Mouse (Mus musculus): Measurements from ENCODE around the gene Ttll1. TPM values are rescaled to one million over a fixed set of nuclear protein-coding genes. Genes with fewer than 3 reads are reported as not detected.
A peak's percentile ranks its signal among the peaks of the same experiment; 100 is the strongest.
"Not testable (repeated sequence)": the region's sequence is repeated elsewhere in the genome, so short reads cannot be mapped to it uniquely, and the experiment has no call there.

Gene Ttll1
- polyA plus RNA-seq, 1 experiment: not detected

GRCm38 (mm10) chr15:83466331-83466730, 44.4 kb downstream of the Ttll1 start:
- 81% methylated on average over 4 of the region's 4 CpGs for WGBS
- Histone ChIP-seq H3K27ac (ENCODE audit: insufficient read depth, low read depth, low read length) (no peak overlapping the region), H3K4me3 (ENCODE audit: insufficient read depth, low read depth, low read length) (no peak overlapping the region), H3K4me1 (ENCODE audit: control insufficient read depth, insufficient read depth, low read length) (peaks cover 26% of the 10 kb centered on the region)
- TF ChIP-seq POLR2A (IDR thresholded peaks at IDR 0.05; ENCODE audit: insufficient read depth, low read depth, low read length): no peak
- TF ChIP-seq CTCF (IDR thresholded peaks at IDR 0.05; ENCODE audit: insufficient read depth, low read depth, low read length): no peak

GRCm38 (mm10) chr15:83464905-83465650, 45.6 kb downstream of the Ttll1 start:
- Histone ChIP-seq H3K27ac (ENCODE audit: insufficient read depth, low read depth, low read length) (no peak overlapping the region), H3K4me3 (ENCODE audit: insufficient read depth, low read depth, low read length) (peak overlapping the region; percentile 61; the same call in 1 of the 2 replicates), H3K4me1 (ENCODE audit: control insufficient read depth, insufficient read depth, low read length) (peaks cover 21% of the 10 kb centered on the region)
- TF ChIP-seq CTCF (IDR thresholded peaks at IDR 0.05; ENCODE audit: insufficient read depth, low read depth, low read length): no peak
- no peak for TF ChIP-seq POLR2A (IDR thresholded peaks at IDR 0.05; ENCODE audit: insufficient read depth, low read depth, low read length)
- WGBS: 76% methylated on average over 19 of the region's 19 CpGs

GRCm38 (mm10) chr15:83464083-83464904, 46.4 kb downstream of the Ttll1 start, which contains the start of gene Pacsin2:
TSS of gene Pacsin2 (minus strand) at chr15:83464606.
- peaks cover 15% of the 10 kb centered on the region for H3K4me1 ChIP-seq (ENCODE audit: control insufficient read depth, insufficient read depth, low read length)
- peak within 1 kb of the TSS; percentile 10; the same call in 1 of the 2 replicates for H3K27ac ChIP-seq (ENCODE audit: insufficient read depth, low read depth, low read length)
- H3K4me3 ChIP-seq (ENCODE audit: insufficient read depth, low read depth, low read length): peak within 1 kb of the TSS; percentile 61
- WGBS: under 1% methylated on average over 78 of the region's 88 CpGs
- no peak for TF ChIP-seq CTCF (IDR thresholded peaks at IDR 0.05; ENCODE audit: insufficient read depth, low read depth, low read length)
- TF ChIP-seq POLR2A (IDR thresholded peaks at IDR 0.05; ENCODE audit: insufficient read depth, low read depth, low read length): peak; percentile 78

GRCm38 (mm10) chr15:83463369-83464082, 47.2 kb downstream of the Ttll1 start:
- TF ChIP-seq POLR2A (IDR thresholded peaks at IDR 0.05; ENCODE audit: insufficient read depth, low read depth, low read length) (no peak), CTCF (IDR thresholded peaks at IDR 0.05; ENCODE audit: insufficient read depth, low read depth, low read length) (no peak)
- Histone ChIP-seq H3K4me1 (ENCODE audit: control insufficient read depth, insufficient read depth, low read length) (peaks cover 13% of the 10 kb centered on the region), H3K4me3 (ENCODE audit: insufficient read depth, low read depth, low read length) (peak overlapping the region; percentile 61), H3K27ac (ENCODE audit: insufficient read depth, low read depth, low read length) (peak overlapping the region; percentile 10; the same call in 1 of the 2 replicates)
- 9% methylated on average over 17 of the region's 17 CpGs for WGBS

GRCm38 (mm10) chr15:83462349-83462748, 48.3 kb downstream of the Ttll1 start:
- peaks cover 13% of the 10 kb centered on the region for H3K4me1 ChIP-seq (ENCODE audit: control insufficient read depth, insufficient read depth, low read length)
- not testable (repeated sequence) for H3K4me3 ChIP-seq (ENCODE audit: insufficient read depth, low read depth, low read length); H3K27ac ChIP-seq (ENCODE audit: insufficient read depth, low read depth, low read length)
- WGBS: 95% methylated on average over 8 of the region's 8 CpGs

GRCm38 (mm10) chr15:83460891-83461290, 49.8 kb downstream of the Ttll1 start:
- 83% methylated on average over 3 of the region's 3 CpGs for WGBS
- no peak overlapping the region for H3K27ac ChIP-seq (ENCODE audit: insufficient read depth, low read depth, low read length)
- TF ChIP-seq POLR2A (IDR thresholded peaks at IDR 0.05; ENCODE audit: insufficient read depth, low read depth, low read length) (no peak), CTCF (IDR thresholded peaks at IDR 0.05; ENCODE audit: insufficient read depth, low read depth, low read length) (no peak)
- H3K4me1 ChIP-seq (ENCODE audit: control insufficient read depth, insufficient read depth, low read length): peaks cover 13% of the 10 kb centered on the region
- H3K4me3 ChIP-seq (ENCODE audit: insufficient read depth, low read depth, low read length): no peak overlapping the region

- WGBS: 95% methylated on average over 1 of the region's 1 CpGs
- no peak for TF ChIP-seq CTCF (IDR thresholded peaks at IDR 0.05; ENCODE audit: insufficient read depth, low read depth, low read length)
- no peak overlapping the region for H3K4me3 ChIP-seq (ENCODE audit: insufficient read depth, low read depth, low read length)
- peaks cover 13% of the 10 kb centered on the region for H3K4me1 ChIP-seq (ENCODE audit: control insufficient read depth, insufficient read depth, low read length)
- H3K27ac ChIP-seq (ENCODE audit: insufficient read depth, low read depth, low read length): 0 out of 2 replicates have a peak overlapping the region, but pooled peaks have one; percentile 23
These were observed 53.2 kb downstream of the Ttll1 start for GRCm38 (mm10) chr15:83457541-83457940.

GRCm38 (mm10) chr15:83455637-83456036, 55.1 kb downstream of the Ttll1 start:
- TF ChIP-seq CTCF (IDR thresholded peaks at IDR 0.05; ENCODE audit: insufficient read depth, low read depth, low read length) (no peak), POLR2A (IDR thresholded peaks at IDR 0.05; ENCODE audit: insufficient read depth, low read depth, low read length) (no peak)
- 91% methylated on average over 5 of the region's 5 CpGs for WGBS

More at GRCm38 (mm10) chr15:83455637-83456036, 55.1 kb downstream of the Ttll1 start:
- H3K27ac ChIP-seq (ENCODE audit: insufficient read depth, low read depth, low read length): no peak overlapping the region
- H3K4me1 ChIP-seq (ENCODE audit: control insufficient read depth, insufficient read depth, low read length): peaks cover 23% of the 10 kb centered on the region
- no peak overlapping the region for H3K4me3 ChIP-seq (ENCODE audit: insufficient read depth, low read depth, low read length)

All from olfactory bulb, adult 2 months (tissue).